Mouse (Mus musculus): ENCODE data around the gene Fscn3. TPM values are rescaled to one million over a fixed set of nuclear protein-coding genes. Genes with fewer than 3 reads are reported as not detected.

Gene Fscn3
- total RNA-seq (2015; ENCODE audit: low replicate concordance) (0.77 TPM in 1 of 2 replicates, not detected in the other), total RNA-seq (2017; ENCODE audit: low replicate concordance) (0.09 TPM in 1 of 2 replicates, not detected in the other)

- ATAC-seq (replicated peaks; ENCODE audit: low FRiP score, poor library complexity, severe bottlenecking), result no peak
Observed at GRCm38 (mm10) chr6:28427096-28427839, at the start of gene Fscn3. Gene Fscn3, plus strand, starts transcription at chr6:28427789.

GRCm38 (mm10) chr6:28381983-28382382 is 45.6 kb upstream of the Fscn3 start:
- ATAC-seq (replicated peaks; ENCODE audit: low FRiP score, poor library complexity, severe bottlenecking), result no peak

- ATAC-seq (replicated peaks; ENCODE audit: low FRiP score, poor library complexity, severe bottlenecking), result no peak
Observed at GRCm38 (mm10) chr6:28385169-28385568, 42.4 kb upstream of the Fscn3 start.

- ATAC-seq (replicated peaks; ENCODE audit: low FRiP score, poor library complexity, severe bottlenecking), result no peak
Observed at GRCm38 (mm10) chr6:28389038-28389437, 38.6 kb upstream of the Fscn3 start.

- no peak for ATAC-seq (replicated peaks; ENCODE audit: low FRiP score, poor library complexity, severe bottlenecking)
Observed at GRCm38 (mm10) chr6:28396051-28396852, 31.3 kb upstream of the Fscn3 start.

GRCm38 (mm10) chr6:28396853-28397457 is 30.6 kb upstream of the Fscn3 start:
- no peak for ATAC-seq (replicated peaks; ENCODE audit: low FRiP score, poor library complexity, severe bottlenecking)

- no peak for ATAC-seq (replicated peaks; ENCODE audit: low FRiP score, poor library complexity, severe bottlenecking)
Observed at GRCm38 (mm10) chr6:28397681-28398203, 29.8 kb upstream of the Fscn3 start, which contains the start of gene Zfp800. Gene Zfp800, minus strand, starts transcription at chr6:28398005.

GRCm38 (mm10) chr6:28398726-28399125 is 28.9 kb upstream of the Fscn3 start:
- no peak for ATAC-seq (replicated peaks; ENCODE audit: low FRiP score, poor library complexity, severe bottlenecking)

- peak; percentile 67; the same call in 1 of the 2 replicates for ATAC-seq (replicated peaks; ENCODE audit: low FRiP score, poor library complexity, severe bottlenecking)
Observed at GRCm38 (mm10) chr6:28399791-28400190, 27.8 kb upstream of the Fscn3 start.

- ATAC-seq (replicated peaks; ENCODE audit: low FRiP score, poor library complexity, severe bottlenecking), result no peak
Observed at GRCm38 (mm10) chr6:28410053-28410452, 17.5 kb upstream of the Fscn3 start.

GRCm38 (mm10) chr6:28411236-28411635 is 16.4 kb upstream of the Fscn3 start:
- ATAC-seq (replicated peaks; ENCODE audit: low FRiP score, poor library complexity, severe bottlenecking), result no peak

- ATAC-seq (replicated peaks; ENCODE audit: low FRiP score, poor library complexity, severe bottlenecking), result no peak
Observed at GRCm38 (mm10) chr6:28416981-28417380, 10.6 kb upstream of the Fscn3 start.

- ATAC-seq (replicated peaks; ENCODE audit: low FRiP score, poor library complexity, severe bottlenecking), result no peak
Observed at GRCm38 (mm10) chr6:28418449-28418848, 9.1 kb upstream of the Fscn3 start.

GRCm38 (mm10) chr6:28419673-28420072 is 7.9 kb upstream of the Fscn3 start:
- no peak for ATAC-seq (replicated peaks; ENCODE audit: low FRiP score, poor library complexity, severe bottlenecking)

GRCm38 (mm10) chr6:28420361-28420760 is 7.2 kb upstream of the Fscn3 start:
- ATAC-seq (replicated peaks; ENCODE audit: low FRiP score, poor library complexity, severe bottlenecking), result no peak

GRCm38 (mm10) chr6:28420865-28421264 is 6.7 kb upstream of the Fscn3 start:
- ATAC-seq (replicated peaks; ENCODE audit: low FRiP score, poor library complexity, severe bottlenecking), result no peak

GRCm38 (mm10) chr6:28421469-28422000 is 6.1 kb upstream of the Fscn3 start:
- ATAC-seq (replicated peaks; ENCODE audit: low FRiP score, poor library complexity, severe bottlenecking), result peak; percentile 79

GRCm38 (mm10) chr6:28422651-28423290 is 4.8 kb upstream of the Fscn3 start:
- no peak for ATAC-seq (replicated peaks; ENCODE audit: low FRiP score, poor library complexity, severe bottlenecking)

- ATAC-seq (replicated peaks; ENCODE audit: low FRiP score, poor library complexity, severe bottlenecking), result peak; percentile 41
Observed at GRCm38 (mm10) chr6:28423313-28423712, 4.3 kb upstream of the Fscn3 start, which contains the start of gene Arf5. Gene Arf5, plus strand, starts transcription at chr6:28423560.
